14 mouse cellular contexts compared by ENCODE assay signal in genomic region chr12:102464650-102465049, GRCm38 (mm10). TPM values are rescaled to one million over a fixed set of nuclear protein-coding genes. Genes with fewer than 3 reads are reported as not detected.
DNase-seq lines count a peak whose midpoint lies in the region; ATAC-seq and TF ChIP-seq lines count a peak whose summit lies in the region.
"Had no signal": no experiment of that assay in that cellular context is flagged by ENCODE, and none has a peak within 500 bp of the region (broad histone marks: within the 10 kb centered on the region; RNA-seq: fewer than 3 reads in every experiment).

No protein-coding gene starts in this region.

- peaks cover 5% of the 10 kb centered on the region; the same call in 1 of the 2 replicates for H3K79me2 ChIP-seq in MEL (ENCODE audit: control insufficient read depth, insufficient read depth, low read length, poor library complexity)

- no peak for ATAC-seq in forebrain, postnatal 0 days
- ATAC-seq in forebrain, embryonic 14.5 days: no peak
- no peak for ATAC-seq in liver, postnatal 0 days
- ATAC-seq in liver, embryonic 12.5 days: no peak

- 0 out of 2 replicates have a peak, but pooled peaks cover under 1% of the 10 kb centered on the region for H3K4me1 ChIP-seq in forebrain, postnatal 0 days (ENCODE audit: insufficient read depth)
- 0 out of 2 replicates have a peak, but pooled peaks cover under 1% of the 10 kb centered on the region for H3K4me1 ChIP-seq in forebrain, embryonic 14.5 days (ENCODE audit: control insufficient read depth, insufficient read depth, low read length)
- no peaks in the 10 kb centered on the region for H3K4me1 ChIP-seq in liver, postnatal 0 days (ENCODE audit: insufficient read depth)
- H3K4me1 ChIP-seq in liver, embryonic 12.5 days: peaks cover 6% of the 10 kb centered on the region; the same call in 1 of the 2 replicates
- H3K4me1 ChIP-seq in MEL (ENCODE audit: control insufficient read depth in 1 of 2, insufficient read depth in 2 of 2, low read length in 2 of 2): no peaks in the 10 kb centered on the region; a peak in 1 of 4 replicates
- H3K4me1 ChIP-seq: embryonic facial prominence, embryonic 13.5 days had no signal

- no peak for TF ChIP-seq POLR2A in MEL (IDR thresholded peaks at IDR 0.05; ENCODE audit: control insufficient read depth in 1 of 2, insufficient read depth in 1 of 2, low read depth in 1 of 2, low read length in 2 of 2, poor library complexity in 1 of 2)

- no peak overlapping the region for H3K4me2 ChIP-seq in forebrain, postnatal 0 days (ENCODE audit: low read depth)
- no peak overlapping the region for H3K4me2 ChIP-seq in forebrain, embryonic 14.5 days (ENCODE audit: low read length)
- H3K4me2 ChIP-seq in liver, postnatal 0 days (ENCODE audit: low read depth, low read length): no peak overlapping the region
- H3K4me2 ChIP-seq in liver, embryonic 12.5 days: no peak overlapping the region
- H3K4me2 ChIP-seq: embryonic facial prominence, embryonic 13.5 days; heart, embryonic 11.5 days; liver, embryonic 15.5 days had no signal

- H3K9me3 ChIP-seq in forebrain, postnatal 0 days (ENCODE audit: low read length): no peaks in the 10 kb centered on the region
- no peaks in the 10 kb centered on the region for H3K9me3 ChIP-seq in forebrain, embryonic 14.5 days (replicated peaks; ENCODE audit: control insufficient read depth, low read length)
- no peaks in the 10 kb centered on the region for H3K9me3 ChIP-seq in liver, postnatal 0 days (ENCODE audit: low read length)
- no peaks in the 10 kb centered on the region for H3K9me3 ChIP-seq in liver, embryonic 12.5 days (replicated peaks)
- H3K9me3 ChIP-seq in MEL (replicated peaks; ENCODE audit: insufficient read depth, low read length): no peaks in the 10 kb centered on the region
- H3K9me3 ChIP-seq: embryonic facial prominence, embryonic 13.5 days; hindbrain, embryonic 10.5 days; liver, embryonic 15.5 days had no signal

- TF ChIP-seq EP300 in liver, postnatal 0 days (IDR thresholded peaks at IDR 0.05; ENCODE audit: low read depth): no peak
- no peak for TF ChIP-seq EP300 in MEL (IDR thresholded peaks at IDR 0.05; ENCODE audit: low read depth in 1 of 2, low read length in 2 of 2)

- no peak for DNase-seq in forebrain, postnatal 0 days
- DNase-seq in forebrain, embryonic 14.5 days (ENCODE audit: low spot score): no peak
- no peak for DNase-seq in liver, postnatal 0 days
- peak; percentile 36 for DNase-seq in MEL (ENCODE audit: low read depth, low spot score)
- DNase-seq in induced T-regulatory cell, adult 2 months (ENCODE audit: low read depth): peak; percentile 51
- no peak for DNase-seq in urinary bladder, postnatal 36 days (ENCODE audit: low spot score in 2 of 2)
- DNase-seq in adrenal gland, adult 2 months: no peak
- DNase-seq: cerebellum, adult 9-10 months; kidney, adult 9 months had no signal

- H3K36me3 ChIP-seq in forebrain, postnatal 0 days (ENCODE audit: insufficient read depth): no peaks in the 10 kb centered on the region
- no peaks in the 10 kb centered on the region for H3K36me3 ChIP-seq in forebrain, embryonic 14.5 days (ENCODE audit: control insufficient read depth, insufficient read depth, low read length)
- H3K36me3 ChIP-seq in liver, postnatal 0 days (replicated peaks; ENCODE audit: insufficient read depth, low read length): no peaks in the 10 kb centered on the region
- H3K36me3 ChIP-seq in liver, embryonic 12.5 days: no peaks in the 10 kb centered on the region
- no peaks in the 10 kb centered on the region for H3K36me3 ChIP-seq in MEL (ENCODE audit: control insufficient read depth in 1 of 2, insufficient read depth in 2 of 2, low read length in 2 of 2)
- H3K36me3 ChIP-seq: embryonic facial prominence, embryonic 13.5 days; hindbrain, embryonic 10.5 days; liver, embryonic 15.5 days had no signal

- H3K9ac ChIP-seq in forebrain, postnatal 0 days: no peak overlapping the region
- no peak overlapping the region for H3K9ac ChIP-seq in forebrain, embryonic 14.5 days (ENCODE audit: low read length)
- no peak overlapping the region for H3K9ac ChIP-seq in liver, postnatal 0 days (replicated peaks)
- H3K9ac ChIP-seq in liver, embryonic 12.5 days: no peak overlapping the region
- no peak overlapping the region for H3K9ac ChIP-seq in MEL (ENCODE audit: control insufficient read depth, low read depth, low read length, poor library complexity, severe bottlenecking)
- H3K9ac ChIP-seq: embryonic facial prominence, embryonic 13.5 days; liver, embryonic 15.5 days had no signal

- peak; percentile 22; the same call in 1 of the 2 replicates for TF ChIP-seq CTCF in forebrain, postnatal 0 days (IDR thresholded peaks at IDR 0.05; ENCODE audit: low read depth)
- TF ChIP-seq CTCF in liver, postnatal 0 days (IDR thresholded peaks at IDR 0.05; ENCODE audit: low read depth): peak; percentile 60
- TF ChIP-seq CTCF in MEL (IDR thresholded peaks at IDR 0.05 in 2 of 3, conservative IDR thresholded peaks at IDR 0.05 in 1 of 3; ENCODE audit: control insufficient read depth in 1 of 3, insufficient read depth in 1 of 3, low read depth in 2 of 3, low read length in 3 of 3, poor library complexity in 1 of 3, severe bottlenecking in 1 of 3): peak; percentile 10 to 42 (median 33); a peak in 3 of 6 replicates

- H3K27me3 ChIP-seq in forebrain, postnatal 0 days (ENCODE audit: insufficient read depth, low read length): no peaks in the 10 kb centered on the region
- no peaks in the 10 kb centered on the region for H3K27me3 ChIP-seq in forebrain, embryonic 14.5 days (replicated peaks; ENCODE audit: control insufficient read depth, insufficient read depth, low read length)
- no peaks in the 10 kb centered on the region for H3K27me3 ChIP-seq in liver, postnatal 0 days (ENCODE audit: insufficient read depth, low read length)
- H3K27me3 ChIP-seq in liver, embryonic 12.5 days (replicated peaks): no peaks in the 10 kb centered on the region; the same call in 1 of the 2 replicates
- H3K27me3 ChIP-seq in MEL (ENCODE audit: control insufficient read depth in 1 of 2, insufficient read depth in 2 of 2, low read length in 2 of 2): no peaks in the 10 kb centered on the region; a peak in 1 of 4 replicates
- H3K27me3 ChIP-seq: embryonic facial prominence, embryonic 13.5 days; liver, embryonic 15.5 days had no signal

- WGBS in forebrain, postnatal 0 days: 64% methylated on average over 4 of the region's 4 CpGs
- 65% methylated on average over 4 of the region's 4 CpGs for WGBS in forebrain, embryonic 14.5 days
- WGBS in liver, postnatal 0 days (ENCODE audit: insufficient replicate concordance): 66% methylated on average over 4 of the region's 4 CpGs
- WGBS in liver, embryonic 12.5 days (ENCODE audit: insufficient replicate concordance): 43% methylated on average over 4 of the region's 4 CpGs

- no peak overlapping the region for H3K4me3 ChIP-seq in forebrain, postnatal 0 days (ENCODE audit: low read depth, low read length)
- H3K4me3 ChIP-seq in forebrain, embryonic 14.5 days (ENCODE audit: low read depth, low read length): no peak overlapping the region
- H3K4me3 ChIP-seq in liver, postnatal 0 days (ENCODE audit: low read depth, low read length): no peak overlapping the region
- H3K4me3 ChIP-seq in liver, embryonic 12.5 days: no peak overlapping the region
- H3K4me3 ChIP-seq in MEL (ENCODE audit: control insufficient read depth in 1 of 2, insufficient read depth in 1 of 2, low read depth in 2 of 2, low read length in 2 of 2): no peak overlapping the region
- H3K4me3 ChIP-seq: embryonic facial prominence, embryonic 13.5 days; hindbrain, embryonic 10.5 days; liver, embryonic 15.5 days had no signal

- peak; percentile 37 for TF ChIP-seq RAD21 in MEL (IDR thresholded peaks at IDR 0.05; ENCODE audit: low read depth, low read length)

- no peak overlapping the region for H3K27ac ChIP-seq in forebrain, postnatal 0 days (ENCODE audit: low read depth, low read length)
- no peak overlapping the region for H3K27ac ChIP-seq in forebrain, embryonic 14.5 days (ENCODE audit: low read depth, low read length)
- no peak overlapping the region for H3K27ac ChIP-seq in liver, postnatal 0 days (ENCODE audit: low read depth)
- no peak overlapping the region for H3K27ac ChIP-seq in liver, embryonic 12.5 days
- no peak overlapping the region for H3K27ac ChIP-seq in MEL (ENCODE audit: control insufficient read depth, low read depth, low read length)
- H3K27ac ChIP-seq: embryonic facial prominence, embryonic 13.5 days; hindbrain, embryonic 10.5 days; liver, embryonic 15.5 days had no signal

TF ChIP-seq in MEL, 35 proteins besides CTCF, POLR2A, EP300 and RAD21:
- TF ChIP-seq MYC (IDR thresholded peaks at IDR 0.05; ENCODE audit: low read depth, low read length) (0 out of 2 replicates have a peak, but pooled peaks have one; percentile 22), GABPA (IDR thresholded peaks at IDR 0.05; ENCODE audit: low read depth, low read length) (no peak), ETS1 (IDR thresholded peaks at IDR 0.05; ENCODE audit: low read depth, low read length) (no peak), SMC3 (IDR thresholded peaks at IDR 0.05; ENCODE audit: low read depth, low read length) (peak; percentile 26; the same call in 1 of the 2 replicates)

RNA-seq across cellular contexts. Expression of gene Golga5, which starts 4.3 kb away (rescaled TPM):
- 28.9 and 34.9 TPM in 2 replicates for total RNA-seq in forebrain, postnatal 0 days (2014; rRNA removed)
- 24.4 and 25.6 TPM in 2 replicates for polyA plus RNA-seq in forebrain, postnatal 0 days (2015; fragmentation: Nextera tagmentation; extraction: Ambion mirVana)
- polyA plus RNA-seq in forebrain, embryonic 14.5 days (2014; fragmentation: Nextera tagmentation; extraction: Ambion mirVana): 34.1 and 34.2 TPM in 2 replicates
- polyA plus RNA-seq in liver, postnatal 0 days (2015; fragmentation: Nextera tagmentation; extraction: Ambion mirVana): 16.5 and 16.7 TPM in 2 replicates
- polyA plus RNA-seq in liver, embryonic 12.5 days (2016; fragmentation: Nextera tagmentation; extraction: Ambion mirVana): 18.5 and 19.5 TPM in 2 replicates
- total RNA-seq in MEL (2012; rRNA removed): 22.3 and 25.9 TPM in 2 replicates
- polyA plus RNA-seq in MEL (2012; ENCODE audit: insufficient read depth in 1 of 2, insufficient read length in 2 of 2, low read depth in 1 of 2, low replicate concordance in 2 of 2, missing spikeins in 1 of 2): 10 to 100 TPM in 1 of 2 experiments, not detected in 1; 29.3 TPM
- total RNA-seq in adrenal gland, adult 2 months (2021): 10 to 100 TPM; 38.2 to 43.0 TPM
- 4.8 and 5.2 TPM in 2 replicates for polyA plus RNA-seq in adrenal gland, adult 2 months (2012; rRNA removed)

RNA-seq across cellular contexts. Expression of gene Lgmn, which starts 25.0 kb away (rescaled TPM):
- total RNA-seq in forebrain, postnatal 0 days (2014; rRNA removed): 79.6 and 88.1 TPM in 2 replicates
- polyA plus RNA-seq in forebrain, postnatal 0 days (2015; fragmentation: Nextera tagmentation; extraction: Ambion mirVana): 121 and 139 TPM in 2 replicates
- 87.0 and 90.5 TPM in 2 replicates for polyA plus RNA-seq in forebrain, embryonic 14.5 days (2014; fragmentation: Nextera tagmentation; extraction: Ambion mirVana)
- polyA plus RNA-seq in liver, postnatal 0 days (2015; fragmentation: Nextera tagmentation; extraction: Ambion mirVana): 140 and 142 TPM in 2 replicates
- 47.2 and 49.9 TPM in 2 replicates for polyA plus RNA-seq in liver, embryonic 12.5 days (2016; fragmentation: Nextera tagmentation; extraction: Ambion mirVana)
- 2.2 and 4.1 TPM in 2 replicates for total RNA-seq in MEL (2012; rRNA removed)
- 1 to 10 TPM in 1 of 2 experiments, not detected in 1; 8.0 TPM for polyA plus RNA-seq in MEL (2012; ENCODE audit: insufficient read depth in 1 of 2, insufficient read length in 2 of 2, low read depth in 1 of 2, low replicate concordance in 2 of 2, missing spikeins in 1 of 2)
- 100 to 1,000 TPM; 116 to 129 TPM for total RNA-seq in adrenal gland, adult 2 months (2021)
- polyA plus RNA-seq in adrenal gland, adult 2 months (2012; rRNA removed): 111 and 133 TPM in 2 replicates

Comparison
In these comparisons a context has a peak if more than half of its experiments do, and no peak if none do; other contexts are left out.
1. DNase-seq: peak in MEL (single experiment) and induced T-regulatory cell, adult 2 months (single experiment); none in forebrain, postnatal 0 days (single experiment), forebrain, embryonic 14.5 days (single experiment), liver, postnatal 0 days (single experiment), urinary bladder, postnatal 36 days (0 of 2) and adrenal gland, adult 2 months (single experiment).
2. Peak in every context shown above with its lines, with median percentiles within 50 percentile points of each other: CTCF ChIP-seq.